ENCODE assay signal across 21 mouse cellular contexts in the genomic region with DNA sequence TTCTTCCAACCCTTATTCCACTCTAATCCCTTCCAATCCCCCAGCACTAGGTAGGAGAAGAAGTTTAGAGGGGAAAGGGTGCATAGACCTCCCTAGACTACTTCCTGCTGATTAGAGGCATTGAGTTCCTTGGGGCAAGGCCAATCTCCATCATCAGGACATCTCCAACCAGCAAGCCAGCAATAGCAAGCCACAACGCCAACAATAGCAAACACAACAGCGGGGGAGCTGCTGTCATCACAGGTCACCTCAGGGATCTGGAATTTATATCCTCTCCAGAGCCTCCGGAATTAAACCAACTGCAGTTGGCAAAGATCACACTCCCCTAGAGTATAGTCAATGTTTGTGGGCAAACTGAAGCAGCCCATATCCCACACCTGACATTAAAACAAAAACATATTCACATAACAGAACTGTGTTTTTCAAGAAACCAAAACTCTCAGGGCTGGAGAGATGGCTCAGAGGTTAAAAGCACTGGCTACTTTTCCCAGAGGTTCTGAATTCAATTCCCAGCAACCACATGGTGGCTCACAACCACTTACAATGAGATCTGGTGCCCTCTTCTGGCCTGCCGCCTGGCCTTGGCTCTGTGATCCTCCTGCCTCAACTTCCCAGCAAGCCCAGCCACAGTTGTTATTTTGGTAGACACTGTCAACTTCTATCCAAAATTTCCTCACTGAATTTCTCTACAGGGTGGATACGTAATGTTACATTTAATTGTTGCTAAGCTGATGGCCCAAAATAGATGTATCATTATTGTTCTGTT. TPM values are rescaled to one million over a fixed set of nuclear protein-coding genes. Genes with fewer than 3 reads are reported as not detected.
"Had no signal": no experiment of that assay in that cellular context is flagged by ENCODE, and none has a peak within 500 bp of the region (broad histone marks: within the 10 kb centered on the region; RNA-seq: fewer than 3 reads in every experiment).

No protein-coding gene starts in this region.

- H3K4me3 ChIP-seq: limb, embryonic 13.5 days; midbrain, embryonic 13.5 days; myocyte; neural tube, embryonic 15.5 days had no signal

- H3K9ac ChIP-seq: limb, embryonic 13.5 days; liver, embryonic 14.5 days; midbrain, embryonic 13.5 days; neural tube, embryonic 15.5 days had no signal

- H3K36me3 ChIP-seq: limb, embryonic 13.5 days; midbrain, embryonic 13.5 days; neural tube, embryonic 15.5 days had no signal

- H3K27me3 ChIP-seq: neural tube, embryonic 15.5 days had no signal

- H3K4me1 ChIP-seq: neural tube, embryonic 15.5 days had no signal

- H3K27ac ChIP-seq: limb, embryonic 13.5 days; liver, embryonic 14.5 days; macrophage; midbrain, embryonic 13.5 days; neural tube, embryonic 15.5 days had no signal

- ATAC-seq: intestine, postnatal 0 days; midbrain, embryonic 13.5 days had no signal

- H3K9me3 ChIP-seq: limb, embryonic 13.5 days; midbrain, embryonic 13.5 days; neural tube, embryonic 15.5 days had no signal

- H3K4me2 ChIP-seq: limb, embryonic 13.5 days; midbrain, embryonic 13.5 days; neural tube, embryonic 15.5 days had no signal

- DNase-seq: kidney, adult 8-10 months; kidney, postnatal 25 days; lung, adult 18-20 months; lung, postnatal 10 days; right cerebral cortex, adult 18-20 months; right cerebral cortex, postnatal 25 days; thymus, postnatal 36 days had no signal

RNA-seq across cellular contexts. Expression of gene Ankrd33, which starts 7.5 kb away (rescaled TPM):
- total RNA-seq: layer of hippocampus, postnatal 10 days; liver, adult 2 months; megakaryocyte-erythroid progenitor cell, adult 5-6 weeks had no signal
- polyA plus RNA-seq: intestine, postnatal 0 days; limb, embryonic 13.5 days; liver, adult 2 months; liver, embryonic 14.5 days; macrophage; midbrain, embryonic 13.5 days; myocyte; neural tube, embryonic 11.5 days; neural tube, embryonic 15.5 days; small intestine, adult 2 months; stomach, embryonic 16.5 days; thymus, postnatal 0 days had no signal

RNA-seq across cellular contexts. Expression of gene Fignl2, which starts 29.7 kb away (rescaled TPM):
- total RNA-seq: megakaryocyte-erythroid progenitor cell, adult 5-6 weeks had no signal
